Mouse (Mus musculus): ENCODE measurements around the gene Gm10717. TPM values are rescaled to one million over a fixed set of nuclear protein-coding genes. Genes with fewer than 3 reads are reported as not detected.

The Gm10717 gene
- total RNA-seq, 2 experiments from 2014 or later: not detected

Small RNA genes lying within 50 kb of the gene (microRNA-seq; reads per million reads assigned to microRNA genes)
- 0 reads per million in 2 experiments for gene Mir101c

Other genes with a start within 250 kb of the Gm10717 start
- gene Gm10722, start 24.5 kb upstream of the Gm10717 start, total RNA-seq (2021): not detected
- not detected for gene Gm11168, start 22.1 kb upstream of the Gm10717 start, total RNA-seq (2021)
- gene Gm10721, start 12.3 kb upstream of the Gm10717 start, total RNA-seq (2021): under 1 TPM in 1 of 2 experiments, not detected in 1; 0.93 TPM
- gene Gm10720, start 9.8 kb upstream of the Gm10717 start, total RNA-seq (2021): not detected
- not detected for gene Gm10719, start 8.0 kb upstream of the Gm10717 start, total RNA-seq (2021)
- gene Gm10718, start 1.9 kb upstream of the Gm10717 start, total RNA-seq (2021): 1 to 10 TPM in 1 of 2 experiments, not detected in 1; 1.8 TPM
- gene Gm17535, start 9.2 kb downstream of the Gm10717 start, total RNA-seq (2021): not detected
- gene Gm10715, start 11.5 kb downstream of the Gm10717 start, total RNA-seq (2021): not detected

Measured in left cerebral cortex, adult 2 months (tissue).